Mouse (Mus musculus) neural tube, embryonic 15.5 days (tissue): ENCODE results near the gene 4930402H24Rik. TPM values are rescaled to one million over a fixed set of nuclear protein-coding genes. Genes with fewer than 3 reads are reported as not detected.

ENCODE experiments used
- ATAC-seq: fragments of 200-750 bp; cut with Nextera tagmentation; 2 replicates; pipeline ENCODE4 v1.8.0; 2017; ENCODE audit warnings: mild to moderate bottlenecking, moderate TSS enrichment, moderate library complexity; ENCODE audit not compliant: low FRiP score
- H3K27ac ChIP-seq: fragments of 300-500 bp; sonication (generic); replicated peaks from 2 replicates; pipeline ENCODE4 v1.5.1; 2015; ENCODE audit warnings: mild to moderate bottlenecking, inconsistent platforms
- H3K27me3 ChIP-seq: fragments of 300-500 bp; sonication (generic); replicated peaks from 2 replicates; pipeline ENCODE4 v1.6.1; 2015; ENCODE audit warnings: inconsistent platforms
- H3K36me3 ChIP-seq: fragments of 300-500 bp; sonication (generic); 2 replicates; pipeline ENCODE4 v1.6.1; 2015; ENCODE audit warnings: inconsistent platforms
- H3K4me1 ChIP-seq: fragments of 300-500 bp; sonication (generic); 2 replicates; pipeline ENCODE4 v1.6.1; 2015; ENCODE audit warnings: inconsistent platforms
- H3K4me2 ChIP-seq: fragments of 300-500 bp; sonication (generic); 2 replicates; pipeline ENCODE4 v1.6.1; 2015; ENCODE audit warnings: inconsistent platforms, mild to moderate bottlenecking, moderate library complexity
- H3K4me3 ChIP-seq: fragments of 300-500 bp; sonication (generic); replicated peaks from 2 replicates; pipeline ENCODE4 v1.5.1; 2015; ENCODE audit warnings: mild to moderate bottlenecking, inconsistent platforms
- H3K9ac ChIP-seq: fragments of 300-500 bp; sonication (generic); replicated peaks from 2 replicates; pipeline ENCODE4 v1.6.1; 2015; ENCODE audit warnings: mild to moderate bottlenecking, inconsistent platforms
- H3K9me3 ChIP-seq: fragments of 300-500 bp; sonication (generic); replicated peaks from 2 replicates; pipeline ENCODE4 v1.6.1; 2016; ENCODE audit warnings: inconsistent platforms
- whole genome bisulfite sequencing: fragments of 180-500 bp; shearing (Covaris S2); methylation state at CpG from one replicate; pipeline ENCODE4 v1.1.7; 2015; ENCODE audit warnings: mixed read lengths; 5-methylcytosine and 5-hydroxymethylcytosine counted together
- polyA plus RNA-seq: library from polyadenylated mRNA; unstranded; fragments of >200 nt; fragmentation: Nextera tagmentation; extraction: Ambion mirVana; gene quantifications from 2 replicates; pipeline ENCODE4 v1.2.1, GENCODE M21; 2015

The 4930402H24Rik gene
- polyA plus RNA-seq, 1 experiment from 2014 or later = 85.3 TPM

DNA sequence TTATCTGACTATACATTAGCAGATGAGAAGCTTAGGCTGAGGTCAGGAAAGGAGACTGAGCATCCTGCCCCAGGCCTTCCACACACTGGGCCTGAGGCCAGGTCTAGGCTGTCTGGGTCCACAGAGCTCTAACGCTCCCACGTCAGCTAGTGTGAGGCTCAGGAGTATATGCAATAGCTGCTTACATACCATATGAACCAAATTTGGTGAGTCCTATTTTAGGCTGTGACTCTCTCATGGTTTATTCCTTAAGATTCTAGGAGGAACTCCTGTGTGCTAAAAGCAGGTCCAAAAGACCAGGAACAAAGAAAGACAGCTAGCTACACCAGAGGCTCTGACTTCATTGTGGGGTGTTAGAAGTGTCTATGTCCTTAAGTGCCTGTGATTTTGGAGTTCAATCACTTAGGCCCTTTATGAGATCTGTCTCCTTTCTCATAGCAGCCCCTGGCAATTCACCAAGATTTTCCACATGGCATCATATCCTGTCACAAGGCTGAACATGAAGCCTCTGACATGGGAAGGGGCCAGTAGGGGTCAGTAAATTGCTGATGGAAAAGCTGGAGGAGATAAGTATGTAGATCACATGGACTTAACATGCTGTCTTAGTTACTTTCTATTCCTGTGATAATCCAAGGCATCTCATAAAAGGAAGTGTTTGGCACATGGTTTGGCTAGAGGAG is 177.2 kb downstream of the 4930402H24Rik start:
- ATAC-seq = no peak
- WGBS = 98% methylated on average over 2 of the region's 2 CpGs
- Histone ChIP-seq H3K4me3 (no peak overlapping the region), H3K9ac (no peak overlapping the region), H3K9me3 (no peaks in the 10 kb centered on the region), H3K4me2 (no peak overlapping the region), H3K27me3 (no peaks in the 10 kb centered on the region), H3K4me1 (no peaks in the 10 kb centered on the region), H3K36me3 (peaks cover 92% of the 10 kb centered on the region), H3K27ac (no peak overlapping the region)

DNA sequence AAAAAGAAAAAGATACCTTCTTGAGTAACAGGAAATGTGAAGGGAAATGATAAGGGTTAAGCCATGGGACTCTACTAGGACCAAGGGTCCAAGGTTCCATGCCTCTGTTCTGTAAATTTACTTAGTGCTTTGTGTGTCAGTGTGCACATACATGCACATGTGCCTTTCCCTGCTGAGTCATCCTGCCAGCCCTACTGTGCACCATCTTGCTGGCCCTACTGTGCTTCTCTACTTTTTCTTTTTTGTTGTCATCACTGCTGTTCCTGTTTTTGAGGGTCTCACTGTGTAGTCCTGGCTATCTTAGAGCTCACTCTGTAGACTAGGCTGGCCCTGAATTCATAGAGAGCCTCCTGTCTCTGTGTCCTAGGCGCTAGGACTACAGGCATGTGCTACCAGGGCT is 178.5 kb downstream of the 4930402H24Rik start:
- Histone ChIP-seq H3K27me3 (no peaks in the 10 kb centered on the region), H3K4me2 (no peak overlapping the region), H3K4me3 (no peak overlapping the region), H3K27ac (no peak overlapping the region), H3K9me3 (no peaks in the 10 kb centered on the region), H3K4me1 (no peaks in the 10 kb centered on the region), H3K9ac (no peak overlapping the region), H3K36me3 (peaks cover 94% of the 10 kb centered on the region)
- no peak for ATAC-seq
- 100% methylated on average over 1 of the region's 1 CpGs for WGBS

DNA sequence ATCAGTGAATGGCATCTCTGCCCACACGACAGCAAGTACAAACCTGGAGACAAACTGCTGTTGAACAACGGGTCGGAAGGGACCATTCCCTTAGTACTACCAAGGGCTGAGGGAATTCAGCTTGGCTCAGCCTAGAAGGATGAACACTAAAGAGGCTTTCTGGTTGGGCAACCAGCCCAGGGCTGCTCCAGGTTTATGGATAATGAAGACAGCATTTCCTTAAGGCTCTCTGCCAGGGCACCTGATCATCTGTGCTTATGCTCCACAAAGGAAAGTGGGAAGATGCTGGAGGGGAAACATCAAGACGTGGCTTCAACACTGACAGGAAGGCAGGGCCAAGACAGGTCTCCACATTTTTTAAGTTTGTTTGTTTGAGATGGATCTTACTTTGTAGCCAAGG is 181.8 kb downstream of the 4930402H24Rik start:
- peaks cover 94% of the 10 kb centered on the region for H3K36me3 ChIP-seq
- WGBS = 75% methylated on average over 4 of the region's 4 CpGs
- H3K4me1 ChIP-seq = no peaks in the 10 kb centered on the region

DNA sequence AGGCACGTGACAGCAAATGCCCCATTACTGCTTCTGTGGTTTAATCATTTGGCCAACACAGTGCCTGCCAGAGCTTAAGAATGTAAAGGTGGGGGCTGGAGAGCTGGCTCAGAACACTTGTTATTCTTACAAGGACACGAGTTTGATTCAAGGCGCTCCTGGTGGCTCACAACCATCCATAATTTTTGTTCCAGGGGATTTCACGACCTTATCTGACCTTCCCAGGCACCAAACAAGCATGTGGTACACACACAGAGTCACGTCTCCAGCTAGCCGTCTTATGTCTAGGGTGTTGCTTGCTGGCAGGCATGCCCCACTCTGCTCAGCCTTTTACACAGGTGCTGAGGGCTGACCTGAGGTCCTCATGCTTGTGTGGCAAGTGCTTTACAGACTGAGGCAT is 188.3 kb downstream of the 4930402H24Rik start:
- 81% methylated on average over 6 of the region's 6 CpGs for WGBS
- no peak for ATAC-seq
- Histone ChIP-seq H3K9ac (no peak overlapping the region), H3K4me3 (no peak overlapping the region), H3K36me3 (peaks cover 86% of the 10 kb centered on the region), H3K4me1 (no peaks in the 10 kb centered on the region), H3K9me3 (no peaks in the 10 kb centered on the region), H3K4me2 (no peak overlapping the region), H3K27ac (no peak overlapping the region), H3K27me3 (no peaks in the 10 kb centered on the region)

More for the DNA sequence above, 181.8 kb downstream of the 4930402H24Rik start:
- H3K4me3 ChIP-seq = no peak overlapping the region
- no peak overlapping the region for H3K9ac ChIP-seq
- no peak for ATAC-seq
- H3K27me3 ChIP-seq = no peaks in the 10 kb centered on the region
- no peak overlapping the region for H3K27ac ChIP-seq
- no peaks in the 10 kb centered on the region for H3K9me3 ChIP-seq
- no peak overlapping the region for H3K4me2 ChIP-seq

DNA sequence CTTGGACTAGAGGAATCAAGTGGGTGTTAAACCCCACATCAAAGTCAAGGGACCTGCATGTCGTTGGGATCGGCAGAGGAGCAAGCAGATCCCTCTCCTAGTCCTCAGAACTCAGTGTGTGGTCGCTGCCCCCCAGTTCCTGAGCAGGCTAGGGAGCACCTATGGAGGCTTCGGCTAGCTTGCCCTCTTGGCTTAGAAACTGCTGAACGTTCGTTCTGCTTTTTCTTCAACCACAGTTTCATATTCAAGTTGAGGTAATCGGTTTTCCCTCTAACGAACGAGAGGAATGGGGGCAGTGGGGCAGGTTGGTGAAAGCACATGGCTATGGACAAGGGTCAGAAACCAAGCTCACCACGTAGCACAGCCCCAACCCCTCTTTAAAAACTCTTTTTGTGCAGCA is 199.1 kb downstream of the 4930402H24Rik start:
- no peak for ATAC-seq
- Histone ChIP-seq H3K9ac (no peak overlapping the region), H3K9me3 (no peaks in the 10 kb centered on the region), H3K4me2 (no peak overlapping the region), H3K4me3 (no peak overlapping the region), H3K27ac (no peak overlapping the region), H3K27me3 (no peaks in the 10 kb centered on the region), H3K4me1 (peaks cover 4% of the 10 kb centered on the region; the same call in 1 of the 2 replicates), H3K36me3 (peaks cover 55% of the 10 kb centered on the region)
- 80% methylated on average over 10 of the region's 10 CpGs for WGBS

DNA sequence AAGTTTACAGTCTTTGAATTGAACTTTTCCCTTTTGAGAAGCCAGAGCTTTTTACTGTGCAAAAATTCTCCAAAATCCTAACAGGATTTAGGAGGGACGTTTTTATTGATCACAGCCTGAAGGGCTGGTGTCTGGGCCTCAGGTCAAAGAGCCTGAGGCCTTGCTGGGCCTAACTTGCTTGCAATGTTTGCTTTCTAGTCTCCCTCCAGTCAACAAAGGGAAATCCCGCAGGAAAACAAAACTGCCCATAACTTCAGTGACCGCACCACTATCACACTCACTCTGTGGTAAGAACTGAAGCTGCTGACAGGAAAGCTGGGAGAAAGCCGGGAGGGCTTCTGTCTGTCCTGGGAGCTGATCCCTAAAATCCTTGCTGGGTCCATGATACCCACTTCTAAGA is 199.6 kb downstream of the 4930402H24Rik start:
- H3K4me1 ChIP-seq = peaks cover 4% of the 10 kb centered on the region; the same call in 1 of the 2 replicates
- H3K9ac ChIP-seq = no peak overlapping the region
- peaks cover 51% of the 10 kb centered on the region for H3K36me3 ChIP-seq
- no peak overlapping the region for H3K27ac ChIP-seq
- no peak overlapping the region for H3K4me2 ChIP-seq
- H3K4me3 ChIP-seq = no peak overlapping the region
- H3K27me3 ChIP-seq = no peaks in the 10 kb centered on the region
- WGBS = 76% methylated on average over 4 of the region's 4 CpGs
- H3K9me3 ChIP-seq = no peaks in the 10 kb centered on the region
- no peak for ATAC-seq

DNA sequence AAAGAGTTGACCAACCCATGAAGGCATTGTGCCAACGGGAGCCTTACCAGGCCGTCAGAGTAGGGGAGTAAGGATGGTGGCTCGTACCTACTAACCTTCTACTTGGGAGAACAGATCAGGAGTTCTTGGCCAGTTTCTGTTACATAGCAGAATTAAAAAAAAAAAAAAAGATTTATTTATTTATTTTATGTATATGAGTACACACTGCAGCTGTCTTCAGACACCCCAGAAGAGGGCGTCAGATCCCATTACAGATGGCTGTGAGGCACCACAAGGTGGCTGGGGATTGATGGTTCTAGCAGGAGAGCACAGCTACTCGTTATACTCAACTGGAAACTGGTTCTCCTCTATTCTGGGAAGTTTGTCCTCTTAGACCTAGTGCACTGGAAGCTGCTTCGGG is 201.0 kb downstream of the 4930402H24Rik start:
- Histone ChIP-seq H3K4me3 (no peak overlapping the region), H3K4me2 (no peak overlapping the region), H3K9me3 (no peaks in the 10 kb centered on the region), H3K9ac (no peak overlapping the region), H3K27ac (no peak overlapping the region), H3K27me3 (peaks cover 3% of the 10 kb centered on the region; the same call in 1 of the 2 replicates), H3K36me3 (peaks cover 36% of the 10 kb centered on the region), H3K4me1 (peaks cover 4% of the 10 kb centered on the region; the same call in 1 of the 2 replicates)
- 73% methylated on average over 6 of the region's 6 CpGs for WGBS
- ATAC-seq = no peak

DNA sequence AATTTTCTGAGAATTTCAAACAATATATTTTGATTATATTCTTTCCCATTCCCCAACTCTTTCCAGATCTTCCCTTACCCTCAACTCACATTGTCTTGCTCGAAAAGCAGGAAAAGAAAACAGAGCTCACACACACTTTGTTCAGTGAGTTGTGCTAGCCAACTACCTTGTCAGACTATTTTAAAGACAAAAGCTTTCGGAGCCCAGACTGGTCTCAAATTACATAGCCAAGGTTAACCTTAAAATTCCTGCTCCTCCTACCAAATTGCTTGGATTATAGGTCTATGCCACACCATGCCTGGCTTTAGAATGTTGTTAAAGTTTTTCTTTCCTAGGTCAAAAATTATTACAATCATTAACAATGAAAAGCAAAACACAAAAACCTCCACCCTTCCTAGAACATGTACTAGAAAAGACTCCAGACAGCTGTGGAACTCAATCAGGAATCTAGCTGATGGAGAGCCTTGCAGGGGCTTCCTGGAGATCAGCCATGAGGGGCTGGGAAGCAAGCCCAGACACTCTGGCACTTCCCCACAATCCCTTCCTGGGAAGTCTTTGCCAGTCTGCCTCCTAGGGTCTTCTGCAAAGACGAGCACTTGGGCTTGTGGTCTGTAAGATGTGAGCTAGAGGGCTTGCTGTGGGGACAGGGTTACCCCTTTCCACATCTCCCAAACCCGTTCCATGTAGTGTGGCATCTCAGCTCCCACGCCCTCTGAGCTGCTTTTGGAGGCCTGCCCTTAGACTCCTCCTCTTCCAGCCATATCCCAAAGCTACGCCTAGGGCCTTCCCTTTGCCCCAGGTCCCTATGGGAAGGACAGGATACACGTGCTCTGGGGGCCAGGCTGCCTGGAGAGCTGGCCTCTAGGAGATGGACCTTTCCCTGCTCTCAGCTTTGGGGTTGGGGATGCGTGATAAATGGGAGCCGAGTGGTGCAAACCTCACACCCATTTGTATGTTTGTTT is 201.9 kb downstream of the 4930402H24Rik start:
- 69% methylated on average over 9 of the region's 9 CpGs for WGBS
- Histone ChIP-seq H3K36me3 (peaks cover 28% of the 10 kb centered on the region), H3K4me1 (peaks cover 4% of the 10 kb centered on the region; the same call in 1 of the 2 replicates), H3K9me3 (no peaks in the 10 kb centered on the region), H3K27me3 (peaks cover 9% of the 10 kb centered on the region; the same call in 1 of the 2 replicates), H3K27ac (no peak overlapping the region), H3K9ac (no peak overlapping the region), H3K4me2 (no peak overlapping the region), H3K4me3 (no peak overlapping the region)
- ATAC-seq = peak; percentile 46; the same call in 1 of the 2 replicates

DNA sequence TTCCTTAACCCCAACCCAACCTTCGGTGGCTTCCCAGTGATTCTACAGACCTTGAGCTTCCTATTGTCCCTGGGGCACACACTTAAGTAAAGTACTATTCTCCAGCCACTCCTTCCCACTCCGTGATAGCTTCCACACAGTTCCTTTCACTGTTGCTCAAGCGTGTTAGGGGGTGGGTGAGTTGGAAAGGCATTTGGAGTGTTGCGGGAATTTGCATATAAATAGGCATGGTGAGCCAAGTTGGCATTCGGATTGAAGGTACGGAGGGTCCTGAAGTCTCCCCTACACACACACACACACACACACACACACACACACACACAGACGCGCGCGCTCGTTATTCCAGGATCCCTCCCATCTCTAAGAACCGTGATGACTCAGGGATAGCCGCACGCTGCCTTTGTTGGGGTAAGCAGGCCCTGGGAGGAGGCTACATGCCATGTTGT is 208.4 kb downstream of the 4930402H24Rik start:
- H3K9ac ChIP-seq = no peak overlapping the region
- H3K4me3 ChIP-seq = peak overlapping the region; percentile 52
- no peak overlapping the region for H3K27ac ChIP-seq
- H3K36me3 ChIP-seq = no peaks in the 10 kb centered on the region
- peaks cover 21% of the 10 kb centered on the region for H3K4me1 ChIP-seq
- H3K4me2 ChIP-seq = peak overlapping the region; percentile 100
- peak; percentile 29 for ATAC-seq
- under 1% methylated on average over 14 of the region's 14 CpGs for WGBS
- no peaks in the 10 kb centered on the region for H3K9me3 ChIP-seq
- peaks cover 51% of the 10 kb centered on the region for H3K27me3 ChIP-seq

DNA sequence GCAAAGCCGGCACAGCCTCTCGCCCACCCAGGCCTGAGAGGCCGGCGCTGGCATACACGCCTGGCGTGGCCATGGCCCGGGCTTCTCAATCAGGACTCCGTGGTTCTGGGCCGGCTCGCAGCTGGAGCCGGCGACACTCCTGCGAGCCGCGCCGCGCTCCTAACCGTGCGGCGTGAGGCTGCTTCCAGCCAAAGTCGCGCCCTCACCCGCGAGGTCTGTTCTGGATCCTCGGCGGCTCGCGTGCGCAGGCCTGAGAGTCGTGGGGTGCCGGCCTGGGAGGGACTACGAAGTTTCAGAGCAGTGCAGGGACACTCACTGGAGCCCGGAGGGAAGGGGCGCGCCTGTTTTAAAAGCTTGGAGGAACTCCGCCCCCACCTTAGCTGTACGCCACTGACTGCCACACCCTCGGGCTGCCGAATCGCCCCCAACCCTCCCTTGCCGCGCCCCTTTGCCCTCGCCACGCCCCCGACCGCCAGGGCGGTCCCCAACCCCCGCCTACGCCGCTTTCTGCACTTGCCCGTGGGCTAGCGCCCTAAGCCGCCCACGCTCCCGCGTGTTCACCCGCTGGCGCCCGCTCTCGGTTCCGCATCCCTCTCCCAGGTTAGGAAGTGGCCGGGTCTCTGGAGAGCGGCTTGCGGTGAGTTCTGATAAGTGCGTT is 208.9 kb downstream of the 4930402H24Rik start, which contains the start of gene Slc4a11:
Slc4a11 (minus strand) TSS at position 367 of the 658 bp plus-strand sequence.
- Histone ChIP-seq H3K27me3 (peaks cover 51% of the 10 kb centered on the region), H3K9ac (peak within 1 kb of the TSS; percentile 44), H3K9me3 (no peaks in the 10 kb centered on the region), H3K36me3 (no peaks in the 10 kb centered on the region), H3K4me3 (peak within 1 kb of the TSS; percentile 52), H3K4me2 (peak within 1 kb of the TSS; percentile 100), H3K4me1 (peaks cover 21% of the 10 kb centered on the region), H3K27ac (no peak within 1 kb of the TSS)
- under 1% methylated on average over 65 of the region's 65 CpGs for WGBS
- ATAC-seq = peak; percentile 51

DNA sequence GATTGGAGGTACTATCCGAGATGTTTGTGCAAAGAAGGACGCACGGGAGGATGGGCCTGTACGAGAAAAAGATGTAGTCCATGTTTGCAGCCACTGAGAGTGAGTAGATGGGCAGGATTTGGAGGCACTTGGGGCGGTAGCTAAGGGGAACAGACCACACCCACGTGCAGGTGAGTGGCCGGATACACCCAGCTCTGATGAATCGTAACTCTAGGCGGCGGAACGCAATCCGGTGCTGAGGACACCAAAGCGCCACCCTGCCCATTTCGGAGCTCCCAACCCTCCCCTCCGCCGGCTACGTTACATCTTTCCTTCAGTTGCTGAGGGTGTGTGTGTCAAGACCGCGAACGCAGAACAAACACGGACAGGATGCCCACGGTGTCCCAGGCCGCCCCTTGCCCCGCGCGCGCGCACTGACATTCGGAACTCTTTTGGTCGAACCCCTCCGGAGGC is 209.5 kb downstream of the 4930402H24Rik start:
- no peak overlapping the region for H3K27ac ChIP-seq
- H3K27me3 ChIP-seq = peaks cover 51% of the 10 kb centered on the region
- WGBS = 1% methylated on average over 31 of the region's 31 CpGs
- no peaks in the 10 kb centered on the region for H3K36me3 ChIP-seq
- H3K4me3 ChIP-seq = peak overlapping the region; percentile 52
- peak overlapping the region; percentile 44 for H3K9ac ChIP-seq
- ATAC-seq = peak; percentile 13; the same call in 1 of the 2 replicates
- H3K4me2 ChIP-seq = peak overlapping the region; percentile 100
- H3K9me3 ChIP-seq = no peaks in the 10 kb centered on the region
- H3K4me1 ChIP-seq = peaks cover 21% of the 10 kb centered on the region
